Mouse (Mus musculus) kidney, adult 11 months (tissue): ENCODE measurements around the gene Ier3.

Experiments
- DNase-seq: peaks from one replicate; pipeline ENCODE4 v3.0.0; 2022

The Ier3 gene

GRCm38 (mm10) chr17:35812307-35812706, 9.2 kb upstream of the Ier3 start:
- no peak for DNase-seq

- DNase-seq = no peak
Observed at GRCm38 (mm10) chr17:35812736-35813135, 8.7 kb upstream of the Ier3 start.

- DNase-seq = peak; percentile 97
Observed at GRCm38 (mm10) chr17:35813245-35813647, 8.2 kb upstream of the Ier3 start.

DNA sequence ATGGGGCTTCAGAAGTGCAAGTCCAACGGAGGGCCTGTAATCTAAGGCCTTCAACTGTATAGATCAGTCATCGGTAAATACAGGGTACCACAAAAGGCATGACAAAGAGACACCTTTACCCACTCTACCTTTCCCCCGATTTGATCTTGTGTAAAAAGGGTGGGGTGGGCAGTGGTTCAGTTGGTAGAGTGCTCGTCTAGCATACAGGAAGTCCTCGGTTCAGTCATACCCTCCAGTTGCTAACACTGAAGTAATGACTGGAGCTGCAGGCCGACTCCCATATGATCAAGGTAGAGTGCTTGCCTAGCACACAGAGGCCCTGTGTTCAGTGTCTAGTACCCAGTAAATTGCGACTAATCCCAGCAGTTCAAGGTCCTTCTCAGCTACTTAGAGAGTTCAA, 7.8 kb upstream of the Ier3 start:
- DNase-seq = no peak

DNA sequence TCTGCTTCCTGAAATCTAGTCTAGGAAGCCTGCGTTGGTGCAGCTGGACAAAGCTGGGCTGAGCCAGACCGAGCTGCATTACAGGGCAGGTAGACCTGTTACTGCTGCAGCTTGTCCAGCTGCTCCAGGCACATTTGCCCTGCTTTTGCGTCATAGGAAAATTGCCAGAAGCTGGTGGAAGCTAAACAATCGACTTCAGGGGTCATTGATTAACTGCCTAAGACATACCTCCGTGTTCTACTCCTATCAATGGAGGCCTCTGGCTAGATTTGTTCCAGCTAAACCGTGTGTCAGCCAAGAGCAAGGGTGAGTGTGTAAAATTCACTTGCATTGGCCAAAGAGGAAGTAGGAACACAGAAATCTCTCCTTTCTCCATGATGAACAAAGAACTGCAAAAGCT, 6.8 kb upstream of the Ier3 start:
- peak; percentile 85 for DNase-seq

DNA sequence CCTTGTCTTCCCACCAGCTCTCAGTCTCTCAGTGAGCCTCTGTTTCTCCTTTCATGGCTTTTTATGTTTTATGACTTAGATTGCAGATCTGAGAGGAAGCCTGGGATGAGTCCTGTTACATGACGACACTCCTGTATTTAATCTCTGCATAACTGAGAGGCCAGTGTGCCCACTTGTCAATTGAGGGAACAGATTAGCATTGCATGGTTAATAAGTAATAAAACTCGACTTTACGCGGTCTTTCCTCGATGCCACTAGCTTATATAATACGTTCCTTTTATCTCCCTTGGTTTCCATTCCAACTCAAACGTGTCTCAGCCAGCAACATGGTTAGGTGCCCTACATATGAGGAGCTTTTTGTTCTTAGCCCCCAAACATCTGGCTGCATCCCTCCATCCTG, 5.6 kb upstream of the Ier3 start:
- no peak for DNase-seq

DNA sequence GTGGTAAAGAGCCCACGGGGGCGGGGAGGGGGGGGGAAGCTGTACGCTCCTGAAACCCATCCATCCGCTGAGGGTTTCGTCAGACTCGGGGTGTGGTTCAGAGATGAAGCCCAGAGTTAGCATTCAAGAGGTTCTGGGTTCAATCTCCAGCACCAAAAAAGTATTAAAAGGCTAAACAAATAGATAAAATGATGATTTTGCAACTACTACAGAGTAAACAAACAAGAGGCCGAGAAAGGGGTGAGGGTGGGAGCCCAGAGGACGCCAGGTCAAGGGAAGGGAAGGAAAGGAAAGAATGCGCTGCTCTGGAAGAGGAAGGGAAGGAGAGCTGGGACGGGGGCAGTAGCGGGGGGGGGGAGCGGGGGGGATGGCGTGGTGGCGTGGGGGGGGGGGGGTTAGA, 4.8 kb upstream of the Ier3 start:
- peak; percentile 44 for DNase-seq

DNA sequence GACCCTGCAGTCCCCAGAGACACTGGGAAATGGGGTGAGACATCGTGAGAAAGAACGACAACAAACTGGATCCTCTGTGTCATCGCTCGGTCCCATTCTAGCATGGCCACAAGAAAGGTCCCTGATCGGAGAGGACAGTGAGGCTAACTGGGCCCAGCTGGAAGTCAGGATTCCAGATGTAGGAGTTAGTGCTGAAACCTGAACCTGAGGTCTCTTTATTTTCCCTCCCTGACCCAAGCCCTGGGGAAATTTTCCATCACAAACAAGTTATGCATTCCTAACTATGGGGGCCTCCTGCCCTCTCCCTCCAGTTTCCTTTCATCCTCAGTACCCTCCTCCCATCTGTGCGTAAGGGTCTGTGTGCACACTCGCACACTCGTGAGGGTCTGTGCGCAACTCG, 4.3 kb upstream of the Ier3 start:
- DNase-seq = peak; percentile 43

GRCm38 (mm10) chr17:35820111-35820510, 1.4 kb upstream of the Ier3 start:
- no peak for DNase-seq

GRCm38 (mm10) chr17:35822564-35822963, 1.1 kb downstream of the Ier3 start:
- no peak for DNase-seq

DNA sequence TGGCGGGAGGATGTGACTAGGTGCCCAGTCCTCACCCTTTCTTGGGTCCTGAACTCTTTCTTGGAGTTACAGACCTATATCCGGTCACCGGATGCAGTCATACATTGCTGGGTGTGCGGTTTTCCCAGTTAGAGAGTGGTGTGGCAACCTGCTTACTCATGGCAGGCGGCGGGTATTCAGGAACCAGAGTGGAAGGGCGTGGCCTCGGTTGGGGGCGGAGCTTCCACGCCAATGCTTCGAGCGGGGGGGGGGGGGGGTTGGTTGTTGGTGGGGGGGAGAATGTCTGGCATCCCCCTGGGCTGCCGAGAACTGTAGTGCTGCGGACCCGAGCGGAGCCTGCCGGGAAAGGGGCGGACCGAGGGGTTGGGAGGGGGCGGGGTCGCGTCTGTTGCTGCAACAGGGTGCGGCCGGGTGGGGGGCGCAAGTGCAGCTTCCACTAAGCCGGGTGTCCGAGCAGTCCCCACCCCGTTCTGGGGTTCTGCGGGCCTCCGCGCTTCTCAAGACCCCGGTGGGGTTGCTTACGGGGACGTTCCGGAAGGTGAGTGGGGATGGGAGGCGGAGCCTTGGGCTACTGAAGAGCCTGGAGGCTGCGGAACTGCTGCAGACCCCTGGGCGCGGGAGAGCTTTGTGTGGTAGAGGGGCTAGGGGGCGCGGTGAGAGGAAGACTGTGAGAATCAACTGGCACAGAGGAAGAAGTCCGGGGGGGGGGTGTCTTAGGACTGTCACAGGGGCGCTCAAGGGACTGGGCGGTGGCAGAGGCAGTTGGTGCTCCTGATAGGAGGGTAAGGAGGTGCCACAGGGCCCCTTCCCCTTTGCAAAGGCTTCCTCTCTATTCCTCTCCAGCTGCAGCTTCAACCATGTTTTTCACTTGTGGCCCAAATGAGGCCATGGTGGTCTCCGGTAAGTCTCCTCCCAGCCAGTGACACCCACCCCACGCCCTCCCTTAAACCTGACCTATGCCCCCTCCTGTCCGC, 1.8 kb downstream of the Ier3 start, which contains the start of gene Flot1:
TSS of gene Flot1 (plus strand) at position 267 of the 974 bp plus-strand sequence.
- peak; percentile 86 for DNase-seq

DNA sequence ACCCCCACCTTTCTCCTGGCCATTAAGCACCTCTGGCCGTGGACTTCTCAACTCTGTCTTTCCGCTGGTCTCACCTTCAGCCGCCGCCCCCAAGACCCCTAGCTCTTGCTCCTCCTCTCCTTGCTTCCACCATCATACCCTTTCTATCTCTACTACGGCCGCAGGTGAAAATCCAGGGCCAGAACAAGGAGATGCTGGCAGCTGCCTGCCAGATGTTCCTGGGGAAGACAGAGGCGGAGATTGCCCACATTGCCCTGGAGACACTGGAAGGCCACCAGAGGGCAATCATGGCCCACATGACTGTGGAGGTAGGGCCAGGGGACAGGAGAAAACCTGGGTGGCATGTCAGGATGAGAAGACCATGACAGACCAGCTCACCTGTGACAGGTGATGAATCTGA, 2.9 kb downstream of the Ier3 start:
- DNase-seq = no peak

GRCm38 (mm10) chr17:35825109-35825850, 3.8 kb downstream of the Ier3 start:
- no peak for DNase-seq

DNA sequence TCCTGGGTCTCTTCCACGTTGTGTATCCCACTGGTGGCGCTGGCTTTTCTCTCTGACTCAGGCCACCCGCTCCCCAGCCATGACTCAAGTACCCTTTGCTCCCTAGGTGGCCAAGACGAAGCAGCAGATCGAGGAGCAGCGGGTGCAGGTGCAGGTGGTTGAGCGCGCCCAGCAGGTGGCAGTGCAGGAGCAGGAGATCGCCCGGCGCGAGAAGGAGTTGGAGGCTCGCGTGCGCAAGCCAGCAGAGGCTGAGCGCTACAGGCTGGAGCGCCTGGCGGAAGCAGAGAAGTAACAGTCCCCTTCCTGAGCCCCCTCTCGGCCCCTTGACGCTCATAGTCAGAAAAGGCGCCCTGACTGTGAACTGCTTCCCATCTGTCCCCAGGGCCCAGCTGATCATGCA, 8.3 kb downstream of the Ier3 start:
- DNase-seq = peak; percentile 87

- no peak for DNase-seq
Observed at GRCm38 (mm10) chr17:35832400-35833238, 11.1 kb downstream of the Ier3 start.

- DNase-seq = no peak
Observed at GRCm38 (mm10) chr17:35833239-35833751, 11.8 kb downstream of the Ier3 start.

DNA sequence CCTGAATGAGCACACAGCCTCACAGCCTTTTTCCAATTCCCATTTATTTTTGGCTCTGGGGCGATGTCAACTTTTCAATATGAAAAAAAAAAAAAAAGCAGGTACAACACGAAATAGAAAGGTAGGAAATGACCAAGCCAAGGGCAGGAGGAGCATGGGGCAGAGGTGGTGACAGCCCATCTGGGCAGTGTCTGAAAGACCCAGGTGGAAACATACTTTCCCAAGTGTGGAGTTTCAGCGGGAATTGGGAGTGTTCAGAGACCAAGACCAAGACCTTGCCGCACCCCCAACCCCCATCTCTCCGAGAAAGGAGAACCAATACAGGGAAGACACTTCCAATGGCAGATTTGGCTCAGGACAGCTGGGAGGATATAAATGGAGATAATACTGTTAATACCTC, 12.4 kb downstream of the Ier3 start:
- no peak for DNase-seq

GRCm38 (mm10) chr17:35834696-35835422, 13.4 kb downstream of the Ier3 start:
- no peak for DNase-seq

- peak; percentile 55 for DNase-seq
Observed at GRCm38 (mm10) chr17:35835424-35836140, 14.1 kb downstream of the Ier3 start.

GRCm38 (mm10) chr17:35836178-35836965, 14.9 kb downstream of the Ier3 start:
- DNase-seq = peak; percentile 90
